Mouse (Mus musculus) heart, embryonic 11.5 days (tissue): ENCODE results near the gene Kcnab2. TPM values are rescaled to one million over a fixed set of nuclear protein-coding genes. Genes with fewer than 3 reads are reported as not detected.

Source experiments
- ATAC-seq: fragments of 200-750 bp; cut with Nextera tagmentation; replicated peaks from 2 replicates; pipeline ENCODE4 v1.8.0; 2017; ENCODE audit warnings: moderate library complexity; ENCODE audit not compliant: insufficient number of reproducible peaks, low FRiP score, low TSS enrichment
- H3K27ac ChIP-seq: fragments of 300-500 bp; sonication (generic); 2 replicates; pipeline ENCODE4 v1.5.1; 2014; ENCODE audit warnings: mild to moderate bottlenecking, low read depth, low read length
- H3K27me3 ChIP-seq: fragments of 300-500 bp; sonication (generic); 2 replicates; pipeline ENCODE4 v1.6.1; 2014; ENCODE audit warnings: mild to moderate bottlenecking, low read length, mixed read lengths; ENCODE audit not compliant: control insufficient read depth, insufficient read depth
- H3K36me3 ChIP-seq: fragments of 300-500 bp; sonication (generic); 2 replicates; pipeline ENCODE4 v1.6.1; 2014; ENCODE audit warnings: mild to moderate bottlenecking, low read length, moderate library complexity, mixed read lengths; ENCODE audit not compliant: control insufficient read depth, insufficient read depth
- H3K4me1 ChIP-seq: fragments of 300-500 bp; sonication (generic); 2 replicates; pipeline ENCODE4 v1.6.1; 2014; ENCODE audit warnings: low read length; ENCODE audit not compliant: control insufficient read depth, insufficient read depth
- H3K4me2 ChIP-seq: fragments of 300-500 bp; sonication (generic); 2 replicates; pipeline ENCODE4 v1.6.1; 2014; ENCODE audit warnings: mild to moderate bottlenecking, moderate library complexity
- H3K4me3 ChIP-seq: fragments of 300-500 bp; sonication (generic); 2 replicates; pipeline ENCODE4 v1.5.1; 2014; ENCODE audit warnings: low read depth, low read length
- H3K9ac ChIP-seq: fragments of 300-500 bp; sonication (generic); 2 replicates; pipeline ENCODE4 v1.6.1; 2014; ENCODE audit warnings: mild to moderate bottlenecking, low read depth, low read length, moderate library complexity
- H3K9me3 ChIP-seq: fragments of 300-500 bp; sonication (generic); replicated peaks from 2 replicates; pipeline ENCODE4 v1.6.1; 2016; ENCODE audit warnings: low read length; ENCODE audit not compliant: control insufficient read depth
- WGBS: fragments of 180-500 bp; shearing (Covaris S2); extraction: QIAGEN DNeasy Blood & Tissue Kit; methylation state at CpG from one replicate; pipeline ENCODE4 v1.1.7; 2014; ENCODE audit not compliant: insufficient replicate concordance; 5-methylcytosine and 5-hydroxymethylcytosine counted together
- polyA plus RNA-seq: library from polyadenylated mRNA; unstranded; fragments of >200 nt; fragmentation: Nextera tagmentation; extraction: Ambion mirVana; gene quantifications from 2 replicates; pipeline ENCODE4 v1.2.1, GENCODE M21; 2014

Gene Kcnab2
- polyA plus RNA-seq, 1 experiment from 2014 or later: 3.5 TPM

GRCm38 (mm10) chr4:152423576-152423975 lies 54.1 kb downstream of the Kcnab2 start:
- no peak for ATAC-seq
- Histone ChIP-seq H3K4me2 (no peak overlapping the region), H3K27ac (no peak overlapping the region), H3K9me3 (no peaks in the 10 kb centered on the region), H3K4me1 (no peaks in the 10 kb centered on the region), H3K36me3 (no peaks in the 10 kb centered on the region), H3K9ac (no peak overlapping the region), H3K27me3 (peaks cover 6% of the 10 kb centered on the region; the same call in 1 of the 2 replicates), H3K4me3 (no peak overlapping the region)
- WGBS: 74% methylated on average over 6 of the region's 6 CpGs

- no peaks in the 10 kb centered on the region for H3K9me3 ChIP-seq
- H3K4me1 ChIP-seq: no peaks in the 10 kb centered on the region
- no peak for ATAC-seq
- no peak overlapping the region for H3K4me3 ChIP-seq
- no peaks in the 10 kb centered on the region for H3K36me3 ChIP-seq
- no peak overlapping the region for H3K9ac ChIP-seq
- peaks cover 10% of the 10 kb centered on the region; the same call in 1 of the 2 replicates for H3K27me3 ChIP-seq
- H3K4me2 ChIP-seq: no peak overlapping the region
- 43% methylated on average over 28 of the region's 28 CpGs for WGBS
- no peak overlapping the region for H3K27ac ChIP-seq
These were observed 59.2 kb downstream of the Kcnab2 start for GRCm38 (mm10) chr4:152418229-152419060.

- H3K9ac ChIP-seq: no peak overlapping the region
- ATAC-seq: no peak
- WGBS: 79% methylated on average over 3 of the region's 3 CpGs
These were observed 65.1 kb downstream of the Kcnab2 start for GRCm38 (mm10) chr4:152412524-152413080.

DNA sequence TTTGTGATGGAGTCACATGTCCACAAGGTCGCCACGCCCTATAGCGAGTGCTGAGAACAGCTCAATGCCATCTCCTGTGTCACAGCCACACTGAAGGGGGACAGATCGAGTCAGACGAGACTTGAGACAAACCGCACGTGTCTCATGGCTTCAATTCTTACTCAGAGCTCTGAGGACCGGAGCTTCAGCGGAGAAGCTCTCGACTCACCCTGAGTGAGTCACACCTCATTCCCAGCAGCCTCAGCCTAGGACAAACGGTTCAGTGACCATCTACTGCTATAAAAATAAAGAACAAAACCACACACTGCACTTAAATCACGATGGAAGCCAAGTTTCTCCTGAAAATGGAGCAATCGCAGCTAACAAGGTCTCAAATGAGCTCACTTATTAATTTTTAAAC lies 66.7 kb downstream of the Kcnab2 start:
- H3K9ac ChIP-seq: no peak overlapping the region
- H3K27ac ChIP-seq: no peak overlapping the region
- no peaks in the 10 kb centered on the region for H3K27me3 ChIP-seq
- H3K9me3 ChIP-seq: no peaks in the 10 kb centered on the region
- no peaks in the 10 kb centered on the region for H3K36me3 ChIP-seq
- no peak overlapping the region for H3K4me3 ChIP-seq
- peaks cover 8% of the 10 kb centered on the region for H3K4me1 ChIP-seq
- no peak for ATAC-seq
- no peak overlapping the region for H3K4me2 ChIP-seq
- 67% methylated on average over 13 of the region's 13 CpGs for WGBS

More at GRCm38 (mm10) chr4:152412524-152413080, 65.1 kb downstream of the Kcnab2 start:
- H3K4me1 ChIP-seq: peaks cover 8% of the 10 kb centered on the region
- H3K9me3 ChIP-seq: no peaks in the 10 kb centered on the region
- no peak overlapping the region for H3K4me2 ChIP-seq
- no peaks in the 10 kb centered on the region for H3K27me3 ChIP-seq
- H3K27ac ChIP-seq: no peak overlapping the region
- no peak overlapping the region for H3K4me3 ChIP-seq
- no peaks in the 10 kb centered on the region for H3K36me3 ChIP-seq

- no peak overlapping the region for H3K4me3 ChIP-seq
- H3K27ac ChIP-seq: no peak overlapping the region
- WGBS: 77% methylated on average over 8 of the region's 8 CpGs
- no peak for ATAC-seq
- no peak overlapping the region for H3K9ac ChIP-seq
- no peaks in the 10 kb centered on the region for H3K9me3 ChIP-seq
- no peaks in the 10 kb centered on the region for H3K36me3 ChIP-seq
- H3K27me3 ChIP-seq: no peaks in the 10 kb centered on the region
- peaks cover 2% of the 10 kb centered on the region; the same call in 1 of the 2 replicates for H3K4me1 ChIP-seq
- no peak overlapping the region for H3K4me2 ChIP-seq
These were observed 71.1 kb downstream of the Kcnab2 start for GRCm38 (mm10) chr4:152406531-152406930.

DNA sequence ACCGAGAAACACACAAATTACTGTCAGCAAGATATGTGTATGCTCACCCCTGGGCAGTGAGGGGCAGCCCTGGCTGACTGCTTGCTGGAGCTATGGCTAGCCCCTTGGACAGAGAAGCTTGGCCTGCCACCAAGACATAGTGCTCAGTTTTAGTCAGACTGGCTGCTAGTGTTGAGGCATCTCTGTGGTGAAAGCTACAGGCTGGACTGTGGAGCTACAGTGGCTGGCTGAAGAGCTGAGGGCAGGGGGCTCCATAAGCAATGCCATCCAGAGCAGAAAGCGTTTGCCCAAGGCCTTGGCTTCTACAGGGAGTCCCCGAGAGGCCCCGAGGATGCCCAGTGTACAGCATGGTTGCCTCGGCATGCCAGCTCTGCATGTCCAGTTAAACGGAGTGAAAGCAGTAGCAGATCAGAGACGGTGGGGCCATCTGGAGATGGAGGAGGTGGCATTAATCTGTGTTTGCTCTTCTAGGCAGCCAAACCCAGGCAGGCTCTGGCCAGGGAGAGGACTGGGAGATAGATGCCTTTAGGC lies 71.9 kb downstream of the Kcnab2 start:
- 74% methylated on average over 7 of the region's 7 CpGs for WGBS
- H3K4me2 ChIP-seq: no peak overlapping the region
- no peaks in the 10 kb centered on the region for H3K27me3 ChIP-seq
- H3K27ac ChIP-seq: no peak overlapping the region
- H3K4me3 ChIP-seq: no peak overlapping the region
- no peaks in the 10 kb centered on the region for H3K36me3 ChIP-seq
- ATAC-seq: no peak
- no peaks in the 10 kb centered on the region for H3K9me3 ChIP-seq
- H3K4me1 ChIP-seq: no peaks in the 10 kb centered on the region
- H3K9ac ChIP-seq: no peak overlapping the region

- no peak overlapping the region for H3K9ac ChIP-seq
- no peaks in the 10 kb centered on the region for H3K27me3 ChIP-seq
- WGBS: 70% methylated on average over 6 of the region's 6 CpGs
- no peaks in the 10 kb centered on the region for H3K9me3 ChIP-seq
- no peak overlapping the region for H3K27ac ChIP-seq
- no peaks in the 10 kb centered on the region for H3K4me1 ChIP-seq
- ATAC-seq: no peak
- H3K4me3 ChIP-seq: no peak overlapping the region
- no peaks in the 10 kb centered on the region for H3K36me3 ChIP-seq
- H3K4me2 ChIP-seq: no peak overlapping the region
These were observed 72.5 kb downstream of the Kcnab2 start for GRCm38 (mm10) chr4:152405143-152405542.

DNA sequence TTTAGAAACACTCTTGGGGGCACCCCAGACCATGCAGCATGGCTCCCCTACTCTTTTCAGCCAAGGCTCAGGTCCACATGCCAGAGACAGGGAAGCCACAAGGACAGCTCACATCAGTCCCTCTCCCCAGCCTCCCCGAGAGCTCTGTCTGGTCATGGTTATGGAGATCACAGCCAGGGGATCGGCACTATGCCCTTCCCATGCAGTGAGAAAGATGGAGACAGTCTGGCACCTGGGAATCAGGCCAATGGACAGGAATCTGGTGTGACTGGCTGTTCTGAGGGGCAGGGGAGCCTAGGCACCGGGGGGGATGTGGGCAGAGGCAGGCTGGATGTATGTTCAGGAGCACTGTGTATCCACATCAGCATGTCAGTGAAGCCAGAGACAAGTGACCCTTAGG lies 78.7 kb downstream of the Kcnab2 start:
- H3K9ac ChIP-seq: no peak overlapping the region
- 78% methylated on average over 3 of the region's 3 CpGs for WGBS
- H3K4me3 ChIP-seq: no peak overlapping the region
- no peaks in the 10 kb centered on the region for H3K36me3 ChIP-seq
- no peak for ATAC-seq
- H3K27ac ChIP-seq: no peak overlapping the region
- no peak overlapping the region for H3K4me2 ChIP-seq
- no peaks in the 10 kb centered on the region for H3K9me3 ChIP-seq
- no peaks in the 10 kb centered on the region for H3K4me1 ChIP-seq
- H3K27me3 ChIP-seq: no peaks in the 10 kb centered on the region
